Mouse (Mus musculus) forebrain, embryonic 11.5 days (tissue): ENCODE results near the gene Cacna1i. TPM values are rescaled to one million over a fixed set of nuclear protein-coding genes. Genes with fewer than 3 reads are reported as not detected.
A peak's percentile ranks its signal among the peaks of the same experiment; 100 is the strongest.

ENCODE experiments used
- ATAC-seq: fragments of 200-750 bp; cut with Nextera tagmentation; replicated peaks from 2 replicates; pipeline ENCODE4 v1.8.0; 2017; ENCODE audit warnings: moderate TSS enrichment; ENCODE audit not compliant: low FRiP score
- DNase-seq: peaks from one replicate; pipeline ENCODE4 v3.0.0-alpha.2; 2017; ENCODE audit warnings: low spot score
- H3K27ac ChIP-seq: fragments of 300-500 bp; sonication (generic); 2 replicates; pipeline ENCODE4 v1.5.1; 2014; ENCODE audit warnings: low read depth, low read length
- H3K27me3 ChIP-seq: fragments of 300-500 bp; sonication (generic); 2 replicates; pipeline ENCODE4 v1.6.1; 2014; ENCODE audit warnings: mild to moderate bottlenecking, low read length, mixed read lengths; ENCODE audit not compliant: control insufficient read depth, insufficient read depth
- H3K36me3 ChIP-seq: fragments of 300-500 bp; sonication (generic); 2 replicates; pipeline ENCODE4 v1.6.1; 2014; ENCODE audit warnings: mild to moderate bottlenecking, low read length, moderate library complexity, mixed read lengths; ENCODE audit not compliant: control insufficient read depth, insufficient read depth
- H3K4me1 ChIP-seq: fragments of 300-500 bp; sonication (generic); replicated peaks from 2 replicates; pipeline ENCODE4 v1.6.1; 2014; ENCODE audit warnings: low read length, mixed read lengths; ENCODE audit not compliant: control insufficient read depth, insufficient read depth
- H3K4me2 ChIP-seq: fragments of 300-500 bp; sonication (generic); 2 replicates; pipeline ENCODE4 v1.6.1; 2014; ENCODE audit warnings: low read depth, mild to moderate bottlenecking, low read length, moderate library complexity, mixed read lengths; ENCODE audit not compliant: severe bottlenecking
- H3K4me3 ChIP-seq: fragments of 300-500 bp; sonication (generic); 2 replicates; pipeline ENCODE4 v1.5.1; 2014; ENCODE audit warnings: low read depth, low read length
- H3K9ac ChIP-seq: fragments of 300-500 bp; sonication (generic); 2 replicates; pipeline ENCODE4 v1.6.1; 2014; ENCODE audit warnings: low read length
- H3K9me3 ChIP-seq: fragments of 300-500 bp; sonication (generic); 2 replicates; pipeline ENCODE4 v1.6.1; 2016; ENCODE audit warnings: low read length, mixed read lengths; ENCODE audit not compliant: control insufficient read depth
- WGBS: fragments of 180-500 bp; shearing (Covaris S2); extraction: QIAGEN DNeasy Blood & Tissue Kit; methylation state at CpG from one replicate; pipeline ENCODE4 v1.1.7; 2014; 5-methylcytosine and 5-hydroxymethylcytosine counted together
- polyA plus RNA-seq: library from polyadenylated mRNA; unstranded; fragments of >200 nt; fragmentation: Nextera tagmentation; extraction: Ambion mirVana; gene quantifications from 2 replicates; pipeline ENCODE4 v1.2.1, GENCODE M21; 2014

The Cacna1i gene
- 0.12 and 0.17 TPM in 2 replicates for polyA plus RNA-seq

- H3K27ac ChIP-seq = no peak within 1 kb of the TSS
- ATAC-seq (no peak), DNase-seq (peak; percentile 66)
Measured at GRCm38 (mm10) chr15:80286851-80287415, at the start of gene Cacna1i. Gene Cacna1i (plus strand): TSS chr15:80287238.

GRCm38 (mm10) chr15:80248135-80248534 lies 38.9 kb upstream of the Cacna1i start:
- Histone ChIP-seq H3K4me3 (no peak overlapping the region), H3K4me1 (no peaks in the 10 kb centered on the region), H3K27ac (no peak overlapping the region), H3K9me3 (no peaks in the 10 kb centered on the region), H3K4me2 (no peak overlapping the region), H3K9ac (no peak overlapping the region), H3K27me3 (no peaks in the 10 kb centered on the region), H3K36me3 (peaks cover 13% of the 10 kb centered on the region)
- DNase-seq (no peak), ATAC-seq (no peak)
- WGBS = 95% methylated on average over 12 of the region's 12 CpGs

More at GRCm38 (mm10) chr15:80286851-80287415, at the start of gene Cacna1i:
- H3K4me3 ChIP-seq = peak within 1 kb of the TSS; percentile 51
- peaks cover 48% of the 10 kb centered on the region for H3K27me3 ChIP-seq
- peak within 1 kb of the TSS; percentile 88 for H3K4me2 ChIP-seq
- no peaks in the 10 kb centered on the region for H3K9me3 ChIP-seq
- peaks cover 11% of the 10 kb centered on the region for H3K4me1 ChIP-seq
- WGBS = under 1% methylated on average over 50 of the region's 50 CpGs
- peak within 1 kb of the TSS; percentile 37 for H3K9ac ChIP-seq
- H3K36me3 ChIP-seq = no peaks in the 10 kb centered on the region

- Histone ChIP-seq H3K9ac (no peak overlapping the region), H3K9me3 (no peaks in the 10 kb centered on the region), H3K4me3 (no peak overlapping the region), H3K4me1 (no peaks in the 10 kb centered on the region), H3K27me3 (no peaks in the 10 kb centered on the region), H3K4me2 (no peak overlapping the region), H3K36me3 (peaks cover 9% of the 10 kb centered on the region), H3K27ac (no peak overlapping the region)
- no peak for ATAC-seq
- 97% methylated on average over 1 of the region's 1 CpGs for WGBS
- no peak for DNase-seq
Measured at GRCm38 (mm10) chr15:80248596-80248995, 38.4 kb upstream of the Cacna1i start.

GRCm38 (mm10) chr15:80249672-80250071 lies 37.4 kb upstream of the Cacna1i start:
- no peak overlapping the region for H3K27ac ChIP-seq
- H3K36me3 ChIP-seq = peaks cover 9% of the 10 kb centered on the region
- H3K4me2 ChIP-seq = no peak overlapping the region
- no peaks in the 10 kb centered on the region for H3K27me3 ChIP-seq
- DNase-seq (no peak), ATAC-seq (no peak)
- H3K4me1 ChIP-seq = peaks cover 5% of the 10 kb centered on the region; the same call in 1 of the 2 replicates
- no peaks in the 10 kb centered on the region for H3K9me3 ChIP-seq
- 95% methylated on average over 10 of the region's 10 CpGs for WGBS
- H3K4me3 ChIP-seq = no peak overlapping the region
- H3K9ac ChIP-seq = no peak overlapping the region

- no peak for DNase-seq
- no peak for ATAC-seq
- Histone ChIP-seq H3K9me3 (no peaks in the 10 kb centered on the region), H3K9ac (no peak overlapping the region), H3K4me2 (no peak overlapping the region), H3K4me1 (peaks cover 5% of the 10 kb centered on the region; the same call in 1 of the 2 replicates), H3K4me3 (no peak overlapping the region), H3K27ac (no peak overlapping the region), H3K36me3 (peaks cover 9% of the 10 kb centered on the region), H3K27me3 (no peaks in the 10 kb centered on the region)
- 94% methylated on average over 6 of the region's 6 CpGs for WGBS
Measured at GRCm38 (mm10) chr15:80250586-80250985, 36.5 kb upstream of the Cacna1i start.

- Histone ChIP-seq H3K27me3 (no peaks in the 10 kb centered on the region), H3K4me3 (no peak overlapping the region), H3K9ac (no peak overlapping the region), H3K36me3 (peaks cover 17% of the 10 kb centered on the region), H3K4me2 (no peak overlapping the region), H3K4me1 (peaks cover 11% of the 10 kb centered on the region), H3K27ac (no peak overlapping the region), H3K9me3 (no peaks in the 10 kb centered on the region)
- ATAC-seq (no peak), DNase-seq (no peak)
- 36% methylated on average over 2 of the region's 2 CpGs for WGBS
Measured at GRCm38 (mm10) chr15:80253530-80253929, 33.5 kb upstream of the Cacna1i start.

- ATAC-seq = no peak
- H3K4me2 ChIP-seq = peak overlapping the region; percentile 71
- 51% methylated on average over 6 of the region's 6 CpGs for WGBS
- H3K27ac ChIP-seq = peak overlapping the region; percentile 84
- no peaks in the 10 kb centered on the region for H3K9me3 ChIP-seq
- peak overlapping the region; percentile 99 for H3K4me3 ChIP-seq
- DNase-seq = no peak
- H3K4me1 ChIP-seq = peaks cover 11% of the 10 kb centered on the region
- no peaks in the 10 kb centered on the region for H3K27me3 ChIP-seq
- peak overlapping the region; percentile 69 for H3K9ac ChIP-seq
- peaks cover 17% of the 10 kb centered on the region for H3K36me3 ChIP-seq
Measured at GRCm38 (mm10) chr15:80254207-80254606, 32.8 kb upstream of the Cacna1i start.

- ATAC-seq (peak; percentile 96), DNase-seq (peak; percentile 98)
- under 1% methylated on average over 58 of the region's 62 CpGs for whole genome bisulfite sequencing
- Histone ChIP-seq H3K9me3 (no peaks in the 10 kb centered on the region), H3K4me3 (peak within 1 kb of the TSS; percentile 99), H3K36me3 (peaks cover 13% of the 10 kb centered on the region; the same call in 1 of the 2 replicates), H3K27ac (peak within 1 kb of the TSS; percentile 93), H3K27me3 (no peaks in the 10 kb centered on the region), H3K4me1 (peaks cover 14% of the 10 kb centered on the region), H3K4me2 (peak within 1 kb of the TSS; percentile 97), H3K9ac (peak within 1 kb of the TSS; percentile 99)
Measured at GRCm38 (mm10) chr15:80254847-80255645, 32.0 kb upstream of the Cacna1i start, which contains the start of gene Atf4. Gene Atf4 (plus strand): TSS chr15:80255184.
